Mouse (Mus musculus) embryonic facial prominence, embryonic 13.5 days (tissue): ENCODE data around the gene Spdl1. TPM values are rescaled to one million over a fixed set of nuclear protein-coding genes. Genes with fewer than 3 reads are reported as not detected.
"Not testable (repeated sequence)": the region's sequence is repeated elsewhere in the genome, so short reads cannot be mapped to it uniquely, and the experiment has no call there.

Experiments used
- ATAC-seq: fragments of 200-750 bp; cut with Nextera tagmentation; 2 replicates; pipeline ENCODE4 v1.8.0; 2017; ENCODE audit warnings: low read depth; ENCODE audit not compliant: insufficient number of reproducible peaks, insufficient read depth, low FRiP score, low TSS enrichment
- H3K27ac ChIP-seq: fragments of 300-500 bp; sonication (generic); 2 replicates; pipeline ENCODE4 v1.5.1; 2015; ENCODE audit warnings: moderate library complexity, mild to moderate bottlenecking, inconsistent platforms
- H3K27me3 ChIP-seq: fragments of 300-500 bp; sonication (generic); 2 replicates; pipeline ENCODE4 v1.6.1; 2015; ENCODE audit warnings: mild to moderate bottlenecking, inconsistent platforms
- H3K36me3 ChIP-seq: fragments of 300-500 bp; sonication (generic); 2 replicates; pipeline ENCODE4 v1.6.1; 2015; ENCODE audit warnings: mild to moderate bottlenecking, inconsistent platforms
- H3K4me1 ChIP-seq: fragments of 300-500 bp; sonication (generic); 2 replicates; pipeline ENCODE4 v1.6.1; 2015; ENCODE audit warnings: inconsistent platforms
- H3K4me2 ChIP-seq: fragments of 300-500 bp; sonication (generic); 2 replicates; pipeline ENCODE4 v1.6.1; 2015; ENCODE audit warnings: moderate library complexity, mild to moderate bottlenecking, inconsistent platforms
- H3K4me3 ChIP-seq: fragments of 300-500 bp; sonication (generic); 2 replicates; pipeline ENCODE4 v1.5.1; 2015; ENCODE audit warnings: mild to moderate bottlenecking, inconsistent platforms
- H3K9ac ChIP-seq: fragments of 300-500 bp; sonication (generic); 2 replicates; pipeline ENCODE4 v1.6.1; 2015; ENCODE audit warnings: mild to moderate bottlenecking, inconsistent platforms
- H3K9me3 ChIP-seq: fragments of 300-500 bp; sonication (generic); 2 replicates; pipeline ENCODE4 v1.6.1; 2016; ENCODE audit warnings: inconsistent platforms
- WGBS: fragments of 180-500 bp; shearing (Covaris S2); methylation state at CpG from one replicate; pipeline ENCODE4 v1.1.7; 2015; ENCODE audit warnings: mixed read lengths; 5-methylcytosine and 5-hydroxymethylcytosine counted together
- polyA plus RNA-seq: library from polyadenylated mRNA; unstranded; fragments of >200 nt; fragmentation: Nextera tagmentation; extraction: Ambion mirVana; gene quantifications from 2 replicates; pipeline ENCODE4 v1.2.1, GENCODE M21; 2015

Gene Spdl1
- polyA plus RNA-seq, 1 experiment from 2014 or later: 23.4 TPM

DNA sequence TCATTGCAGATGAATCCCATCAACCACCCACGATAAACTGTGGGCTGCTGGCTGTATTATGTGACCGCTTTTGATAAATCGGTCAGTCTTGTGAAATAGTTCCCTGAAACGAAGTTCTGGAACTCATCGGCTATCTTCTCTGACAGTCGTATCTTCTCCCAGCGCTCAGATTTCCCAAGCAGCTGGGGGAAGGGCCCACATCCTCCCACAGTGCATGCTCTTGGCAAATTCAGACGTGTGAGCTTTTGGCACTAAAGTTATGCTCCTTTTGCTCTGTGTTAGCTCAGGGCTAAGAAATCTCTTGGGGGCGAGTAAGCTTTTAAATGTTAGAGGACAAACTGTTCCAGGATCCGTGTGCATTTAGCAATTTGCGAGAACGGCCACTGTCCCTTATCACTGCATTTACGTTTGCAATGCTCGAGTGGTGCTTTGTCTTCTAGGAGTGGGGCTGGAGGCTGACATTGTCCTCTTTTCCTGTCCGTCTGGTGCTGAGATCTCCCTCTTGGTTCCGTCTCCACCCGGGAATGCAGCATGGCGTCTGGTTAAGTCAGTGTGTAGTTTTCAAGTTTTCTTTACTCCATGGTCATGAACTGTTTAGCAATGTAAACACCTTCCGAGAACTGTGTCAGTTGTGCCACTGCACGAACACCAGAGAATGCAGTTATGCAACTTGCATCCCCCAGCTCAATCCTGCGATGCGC lies 12.3 kb upstream of the Spdl1 start:
- ATAC-seq: no peak
- Histone ChIP-seq H3K27me3 (0 out of 2 replicates have a peak, but pooled peaks cover 4% of the 10 kb centered on the region), H3K4me3 (no peak overlapping the region), H3K9me3 (no peaks in the 10 kb centered on the region), H3K4me2 (no peak overlapping the region), H3K4me1 (no peaks in the 10 kb centered on the region), H3K9ac (0 out of 2 replicates have a peak overlapping the region, but pooled peaks have one; percentile 22), H3K27ac (no peak overlapping the region), H3K36me3 (no peaks in the 10 kb centered on the region)
- 70% methylated on average over 22 of the region's 22 CpGs for WGBS

DNA sequence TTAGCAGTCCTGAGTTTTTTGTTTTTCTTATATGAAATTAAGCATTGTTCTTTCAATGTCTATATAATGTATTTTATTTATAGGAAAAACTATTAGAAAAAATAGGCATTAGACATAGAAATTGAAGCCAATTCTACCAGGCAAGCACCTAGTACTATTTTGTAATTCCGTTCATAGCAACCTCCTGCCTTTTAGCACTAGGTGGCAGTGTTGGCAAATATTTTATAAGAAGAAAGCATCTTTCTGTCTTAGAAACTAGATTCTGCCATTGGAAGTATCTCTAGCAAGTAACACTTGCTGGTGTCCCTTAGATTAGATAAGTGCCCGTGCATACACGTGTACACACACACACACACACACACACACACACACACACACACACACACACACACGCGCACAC lies 10.1 kb upstream of the Spdl1 start:
- ATAC-seq: no peak
- WGBS: 36% methylated on average over 5 of the region's 5 CpGs

DNA sequence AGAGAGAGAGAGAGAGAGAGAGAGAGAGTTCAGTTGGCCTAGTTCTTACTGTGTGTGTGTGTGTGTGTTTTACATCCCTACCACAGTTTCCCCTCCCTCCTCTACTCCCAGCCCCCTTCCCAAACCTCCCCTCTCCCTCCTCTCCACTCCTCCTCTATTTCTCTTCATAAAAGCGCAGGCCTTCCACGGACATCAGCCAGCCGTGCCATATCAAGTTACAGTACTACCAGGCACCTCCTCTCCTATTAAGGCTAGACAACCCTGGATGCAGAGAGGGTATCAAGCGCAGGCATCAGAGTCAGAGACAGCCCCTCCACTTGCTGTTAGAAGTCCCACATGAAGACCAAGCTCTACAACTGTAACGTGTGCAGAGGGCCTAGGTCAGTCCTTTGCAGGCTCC lies 6.8 kb upstream of the Spdl1 start:
- 0 out of 2 replicates have a peak, but pooled peaks cover 4% of the 10 kb centered on the region for H3K27me3 ChIP-seq
- no peak for ATAC-seq
- no peaks in the 10 kb centered on the region for H3K36me3 ChIP-seq
- no peak overlapping the region for H3K4me3 ChIP-seq
- 18% methylated on average over 5 of the region's 5 CpGs for WGBS
- H3K9ac ChIP-seq: no peak overlapping the region
- H3K27ac ChIP-seq: no peak overlapping the region
- no peaks in the 10 kb centered on the region for H3K9me3 ChIP-seq
- no peak overlapping the region for H3K4me2 ChIP-seq
- no peaks in the 10 kb centered on the region for H3K4me1 ChIP-seq

More for the DNA sequence above, 10.1 kb upstream of the Spdl1 start:
- Histone ChIP-seq H3K36me3 (no peaks in the 10 kb centered on the region), H3K4me3 (no peak overlapping the region), H3K27ac (no peak overlapping the region), H3K4me2 (no peak overlapping the region), H3K9ac (no peak overlapping the region), H3K9me3 (no peaks in the 10 kb centered on the region), H3K4me1 (no peaks in the 10 kb centered on the region), H3K27me3 (0 out of 2 replicates have a peak, but pooled peaks cover 4% of the 10 kb centered on the region)

DNA sequence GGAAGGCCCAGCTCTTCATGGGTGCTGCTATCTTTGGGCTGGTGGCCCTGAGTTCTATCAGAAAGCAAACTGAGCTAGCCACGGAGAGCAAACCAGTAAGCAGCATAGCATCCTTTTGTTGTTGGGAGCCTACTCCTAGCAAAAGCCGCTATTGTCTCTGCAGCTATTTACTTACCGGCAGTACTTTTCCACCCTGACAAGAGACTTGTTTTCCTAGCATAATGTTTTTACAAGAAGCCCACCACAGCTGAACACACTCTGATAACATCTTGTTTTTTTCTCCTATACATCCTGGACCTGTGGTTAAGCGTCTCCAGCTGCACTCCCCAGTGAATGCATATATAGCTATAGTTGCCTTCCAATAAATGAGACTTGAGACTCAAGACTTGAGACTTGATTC lies 5.6 kb upstream of the Spdl1 start:
- 52% methylated on average over 4 of the region's 4 CpGs for WGBS
- Histone ChIP-seq H3K9me3 (no peaks in the 10 kb centered on the region), H3K4me3 (no peak overlapping the region), H3K27ac (no peak overlapping the region), H3K4me1 (peaks cover 4% of the 10 kb centered on the region; the same call in 1 of the 2 replicates), H3K9ac (no peak overlapping the region), H3K36me3 (no peaks in the 10 kb centered on the region), H3K4me2 (no peak overlapping the region), H3K27me3 (0 out of 2 replicates have a peak, but pooled peaks cover 4% of the 10 kb centered on the region)
- no peak for ATAC-seq

DNA sequence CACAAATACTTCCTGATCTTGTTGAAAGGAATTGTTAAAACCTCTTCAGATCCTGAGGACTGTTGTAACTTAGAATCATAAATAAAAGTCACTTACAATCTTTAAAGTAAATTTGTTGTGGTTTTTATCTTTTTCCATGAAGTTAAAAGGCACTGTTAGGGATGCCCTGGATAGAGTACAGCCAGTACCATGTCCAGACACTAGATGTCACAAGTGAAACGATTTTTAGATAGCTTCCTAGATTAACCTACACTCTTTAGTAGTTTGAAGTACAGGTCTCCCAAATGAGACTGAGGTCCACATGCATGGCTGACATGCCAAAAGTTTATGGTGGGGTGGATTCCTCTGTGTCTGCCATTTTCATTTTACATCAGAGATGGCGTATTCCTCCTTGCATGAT lies 2.8 kb upstream of the Spdl1 start:
- no peak overlapping the region for H3K4me2 ChIP-seq
- H3K36me3 ChIP-seq: no peaks in the 10 kb centered on the region
- no peak overlapping the region for H3K4me3 ChIP-seq
- ATAC-seq: no peak
- WGBS: 51% methylated on average over 2 of the region's 2 CpGs
- H3K4me1 ChIP-seq: peaks cover 12% of the 10 kb centered on the region
- H3K27me3 ChIP-seq: no peaks in the 10 kb centered on the region
- H3K9ac ChIP-seq: no peak overlapping the region
- no peaks in the 10 kb centered on the region for H3K9me3 ChIP-seq
- no peak overlapping the region for H3K27ac ChIP-seq

DNA sequence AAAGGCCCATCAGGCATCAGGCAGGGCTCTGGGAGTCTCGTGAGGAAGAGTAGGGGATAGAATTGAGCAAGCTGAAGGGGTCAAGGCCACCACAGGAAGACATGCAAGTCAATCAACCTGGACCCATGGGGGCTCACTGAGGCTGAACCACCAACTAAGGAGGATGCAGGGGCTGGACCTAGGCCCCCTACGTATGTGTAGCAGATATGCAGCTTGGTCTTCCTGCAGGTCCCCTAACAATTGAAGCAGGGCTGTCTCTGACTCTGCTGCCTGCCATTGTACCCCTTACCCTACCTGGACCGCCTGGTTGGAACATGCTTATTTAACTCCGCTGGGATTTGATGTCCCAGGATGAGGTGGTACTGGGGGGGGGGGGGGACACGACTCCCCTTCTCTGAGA lies 763 bp downstream of the Spdl1 start:
- H3K4me2 ChIP-seq: peak overlapping the region; percentile 77
- no peak for ATAC-seq
- H3K9me3 ChIP-seq: no peaks in the 10 kb centered on the region
- H3K36me3 ChIP-seq: peaks cover 24% of the 10 kb centered on the region
- H3K27ac ChIP-seq: no peak overlapping the region
- peak overlapping the region; percentile 82 for H3K9ac ChIP-seq
- H3K4me1 ChIP-seq: peaks cover 12% of the 10 kb centered on the region
- H3K27me3 ChIP-seq: no peaks in the 10 kb centered on the region
- WGBS: 9% methylated on average over 4 of the region's 5 CpGs
- peak overlapping the region; percentile 70 for H3K4me3 ChIP-seq

DNA sequence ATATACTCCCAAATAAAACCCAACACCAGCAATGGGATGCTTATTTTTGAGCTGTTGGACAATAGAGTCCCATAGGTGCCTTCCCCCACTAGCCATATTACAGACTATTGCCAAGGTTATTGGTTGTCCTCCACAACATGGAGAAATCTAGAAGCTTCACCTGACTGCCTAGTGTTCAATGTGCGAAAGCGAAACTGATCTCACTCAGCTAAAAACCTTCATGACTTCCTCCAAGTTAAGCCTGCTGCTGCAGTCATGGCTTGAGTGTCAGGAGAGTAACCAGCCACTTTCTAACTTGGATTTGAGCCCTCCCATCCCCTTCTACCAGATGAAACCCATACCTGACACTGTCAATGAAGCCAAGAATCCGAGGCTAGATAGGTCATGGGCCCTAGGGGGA lies 5.6 kb downstream of the Spdl1 start:
- no peak overlapping the region for H3K27ac ChIP-seq
- H3K9ac ChIP-seq: no peak overlapping the region
- no peaks in the 10 kb centered on the region for H3K27me3 ChIP-seq
- WGBS: 94% methylated on average over 3 of the region's 3 CpGs
- no peak overlapping the region for H3K4me2 ChIP-seq
- peaks cover 38% of the 10 kb centered on the region for H3K36me3 ChIP-seq
- H3K4me1 ChIP-seq: peaks cover 6% of the 10 kb centered on the region
- ATAC-seq: no peak
- no peak overlapping the region for H3K4me3 ChIP-seq
- no peaks in the 10 kb centered on the region for H3K9me3 ChIP-seq

DNA sequence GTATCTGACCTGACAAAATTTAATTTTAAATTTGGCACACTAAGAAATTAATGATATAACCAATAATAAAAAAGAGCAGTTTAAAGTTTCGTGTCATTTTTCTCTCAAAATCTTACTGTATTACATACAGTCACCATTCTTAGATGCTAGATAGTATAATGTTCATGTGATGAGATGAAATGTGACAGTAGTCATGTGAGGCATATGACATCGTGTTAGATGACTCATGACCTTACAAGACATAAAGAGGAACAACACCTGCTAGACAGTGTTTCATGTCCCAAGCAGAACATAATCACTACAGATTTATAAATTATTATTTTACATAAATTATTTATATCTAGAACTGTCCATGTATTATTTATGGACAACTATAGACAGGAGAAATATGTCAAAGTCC lies 6.5 kb downstream of the Spdl1 start:
- no peak overlapping the region for H3K9ac ChIP-seq
- H3K9me3 ChIP-seq: no peaks in the 10 kb centered on the region
- H3K4me1 ChIP-seq: no peaks in the 10 kb centered on the region
- no peak overlapping the region for H3K4me2 ChIP-seq
- ATAC-seq: no peak
- no peak overlapping the region for H3K27ac ChIP-seq
- WGBS: 89% methylated on average over 2 of the region's 2 CpGs
- H3K4me3 ChIP-seq: no peak overlapping the region
- no peaks in the 10 kb centered on the region for H3K27me3 ChIP-seq
- peaks cover 44% of the 10 kb centered on the region for H3K36me3 ChIP-seq

DNA sequence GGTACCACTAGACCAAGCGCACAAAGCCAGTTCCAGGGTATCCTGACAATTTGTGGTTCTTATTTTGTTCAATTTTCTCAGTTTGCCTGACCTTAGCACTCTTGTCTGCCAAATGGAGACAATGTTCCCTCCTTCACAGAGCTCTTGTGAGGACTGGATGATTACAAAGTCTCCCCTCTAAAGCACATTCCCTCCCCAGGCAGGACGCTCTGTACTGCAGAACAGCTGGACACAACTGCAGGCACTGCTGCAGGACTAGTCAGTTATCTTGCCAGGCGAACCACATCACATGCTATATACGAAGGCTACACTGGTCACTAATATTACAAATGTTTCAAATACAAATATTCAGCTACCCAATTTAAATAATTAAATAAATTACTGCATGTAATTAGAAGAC lies 8.7 kb downstream of the Spdl1 start:
- H3K4me2 ChIP-seq: no peak overlapping the region
- no peaks in the 10 kb centered on the region for H3K9me3 ChIP-seq
- ATAC-seq: no peak
- no peak overlapping the region for H3K4me3 ChIP-seq
- H3K4me1 ChIP-seq: no peaks in the 10 kb centered on the region
- peaks cover 53% of the 10 kb centered on the region for H3K36me3 ChIP-seq
- H3K27ac ChIP-seq: no peak overlapping the region
- H3K27me3 ChIP-seq: no peaks in the 10 kb centered on the region
- no peak overlapping the region for H3K9ac ChIP-seq
- 94% methylated on average over 4 of the region's 4 CpGs for WGBS

DNA sequence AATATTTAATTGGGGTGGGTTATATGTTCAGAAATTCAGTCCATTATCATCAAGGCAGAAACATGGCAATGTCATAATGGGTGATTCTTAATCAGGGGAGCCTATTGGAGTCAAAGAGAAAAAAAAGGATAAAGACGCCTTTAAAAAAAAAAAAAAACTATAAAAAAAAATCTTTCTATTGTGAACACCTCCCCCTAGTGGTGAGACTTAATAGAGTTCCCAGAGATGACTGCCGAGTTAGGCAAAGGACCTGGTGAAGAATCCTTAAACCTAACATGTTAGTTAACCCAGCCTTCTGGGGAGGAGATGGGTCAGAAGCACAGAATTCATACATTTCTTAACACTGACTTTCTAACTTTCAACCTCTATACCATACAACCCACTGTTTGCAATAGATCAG lies 18.7 kb downstream of the Spdl1 start:
- WGBS: 6% methylated on average over 2 of the region's 2 CpGs
- Histone ChIP-seq H3K27ac (no peak overlapping the region), H3K9me3 (no peaks in the 10 kb centered on the region)

DNA sequence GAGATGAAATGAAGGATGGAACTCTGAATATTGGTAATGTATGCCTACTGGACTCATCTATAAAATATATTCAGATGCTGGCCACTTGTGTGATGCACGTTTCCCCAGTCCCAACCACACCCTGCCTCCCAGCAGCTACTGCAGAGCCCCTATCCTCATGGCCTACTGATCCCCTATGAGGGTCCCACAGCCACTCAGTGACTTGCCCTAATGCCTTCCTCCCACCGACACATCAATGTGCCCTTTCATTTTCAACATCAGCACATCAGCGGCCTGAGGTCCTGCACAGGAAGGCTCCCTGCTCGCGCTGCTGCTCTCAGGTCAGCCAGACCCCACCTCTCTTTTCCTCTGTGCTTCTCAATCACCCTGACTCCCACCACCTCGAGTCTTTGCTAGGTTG lies 19.1 kb downstream of the Spdl1 start:
- H3K36me3 ChIP-seq: peaks cover 52% of the 10 kb centered on the region
- WGBS: 89% methylated on average over 6 of the region's 6 CpGs
- H3K27me3 ChIP-seq: no peaks in the 10 kb centered on the region
- H3K9ac ChIP-seq: no peak overlapping the region
- H3K4me1 ChIP-seq: no peaks in the 10 kb centered on the region
- H3K4me3 ChIP-seq: no peak overlapping the region
- no peak overlapping the region for H3K4me2 ChIP-seq
- no peak for ATAC-seq
- no peak overlapping the region for H3K27ac ChIP-seq
- H3K9me3 ChIP-seq: no peaks in the 10 kb centered on the region

More for the DNA sequence above, 18.7 kb downstream of the Spdl1 start:
- no peaks in the 10 kb centered on the region for H3K27me3 ChIP-seq
- no peak overlapping the region for H3K4me2 ChIP-seq
- H3K9ac ChIP-seq: no peak overlapping the region
- peaks cover 52% of the 10 kb centered on the region for H3K36me3 ChIP-seq
- ATAC-seq: no peak
- H3K4me3 ChIP-seq: no peak overlapping the region
- no peaks in the 10 kb centered on the region for H3K4me1 ChIP-seq

DNA sequence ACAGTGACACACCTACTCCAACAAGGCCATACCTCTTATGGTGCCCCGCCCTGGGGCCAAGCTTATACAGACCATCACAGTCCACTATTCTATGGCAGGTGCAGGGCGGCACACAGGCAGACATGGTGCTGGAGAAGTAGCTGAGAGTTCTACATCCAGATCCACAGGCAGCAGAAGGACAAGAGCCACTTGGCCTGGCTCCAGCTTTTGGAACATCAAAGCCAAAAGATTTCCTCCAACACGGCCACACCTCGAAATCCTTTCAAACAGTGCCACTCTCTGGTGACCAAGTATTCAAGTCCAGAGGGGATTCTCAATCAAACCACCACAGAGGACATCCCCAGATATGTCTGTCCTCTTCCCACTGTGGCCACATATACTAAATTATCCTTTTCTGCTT lies 28.4 kb downstream of the Spdl1 start:
- ATAC-seq, H3K9me3 ChIP-seq, H3K4me3 ChIP-seq, H3K4me2 ChIP-seq, H3K36me3 ChIP-seq, H3K27ac ChIP-seq, H3K9ac ChIP-seq, H3K4me1 ChIP-seq, H3K27me3 ChIP-seq: not testable (repeated sequence)
- 83% methylated on average over 4 of the region's 4 CpGs for WGBS
